Mouse (Mus musculus): ENCODE data around the gene Scin. TPM values are rescaled to one million over a fixed set of nuclear protein-coding genes. Genes with fewer than 3 reads are reported as not detected.

Gene Scin
- polyA plus RNA-seq, 1 experiment: 0.01 TPM

DNA sequence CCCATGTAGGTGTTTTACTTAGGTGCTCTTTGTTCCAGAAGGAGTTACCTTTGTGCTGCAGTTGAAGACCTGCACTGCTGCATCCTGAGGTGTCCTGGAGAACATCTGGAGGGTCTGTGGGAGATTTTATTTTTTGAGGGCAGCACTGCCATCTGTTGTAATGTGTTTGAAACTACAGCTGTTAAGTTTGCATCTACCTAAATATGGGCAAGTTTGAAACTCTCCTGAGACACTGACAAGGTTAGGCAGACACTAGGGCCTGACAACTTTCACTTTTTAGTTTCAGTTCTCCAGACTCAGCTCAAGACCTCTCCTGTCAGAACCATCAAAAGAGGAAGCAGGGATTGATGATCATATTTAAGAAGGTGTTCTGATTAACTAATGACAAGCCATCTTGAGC lies 94.0 kb downstream of the Scin start:
- no peak for TF ChIP-seq USF1 (IDR thresholded peaks at IDR 0.05; ENCODE audit: low read depth)
- no peak for TF ChIP-seq POLR2AphosphoS2 (IDR thresholded peaks at IDR 0.05; ENCODE audit: insufficient read length, low read depth)
- TF ChIP-seq MAX (IDR thresholded peaks at IDR 0.05; ENCODE audit: low read depth): no peak
- Histone ChIP-seq H3ac (ENCODE audit: control insufficient read depth, insufficient read length) (no peak overlapping the region), H3K36me3 (ENCODE audit: control insufficient read depth, insufficient read depth) (no peaks in the 10 kb centered on the region), H3K4me2 (ENCODE audit: low read depth) (no peak overlapping the region), H3K4me3 (no peak overlapping the region), H3K27me3 (ENCODE audit: control insufficient read depth, insufficient read depth, insufficient read length) (no peaks in the 10 kb centered on the region), H3K79me2 (ENCODE audit: control insufficient read depth, insufficient read depth) (peaks cover 12% of the 10 kb centered on the region)

DNA sequence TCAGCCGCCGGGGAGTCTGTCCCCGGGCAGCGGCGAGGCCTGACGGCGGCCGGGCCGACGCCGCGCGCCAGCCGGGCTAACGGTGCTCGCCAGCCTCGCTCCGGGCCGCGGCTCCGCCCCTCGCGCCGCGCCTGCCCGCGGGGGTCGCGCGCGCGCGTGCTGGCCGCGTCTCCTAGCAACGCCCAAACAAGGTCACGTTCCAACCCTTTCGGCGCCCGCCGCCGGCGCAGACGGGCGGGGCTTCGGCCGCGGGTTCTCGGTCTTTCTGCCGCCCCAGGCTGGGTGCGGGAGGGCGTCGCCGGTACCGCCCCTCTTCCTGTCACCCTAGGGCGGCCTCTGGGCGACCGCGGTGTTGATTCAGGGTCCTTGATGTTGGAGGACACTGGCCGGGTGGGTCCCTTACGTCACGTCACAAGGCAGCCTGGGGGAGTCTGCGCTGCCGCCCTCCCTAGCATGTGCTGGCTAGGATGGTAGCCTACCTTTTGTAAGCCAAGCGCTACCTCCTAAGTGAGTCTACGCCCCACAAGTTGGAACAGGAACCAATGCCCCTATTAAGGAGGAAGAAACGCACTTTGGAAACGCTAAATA lies 96.1 kb downstream of the Scin start, which contains the start of gene Arl4a:
Arl4a (minus strand) TSS at position 150 of the 588 bp plus-strand sequence.
- Histone ChIP-seq H3K79me2 (ENCODE audit: control insufficient read depth, insufficient read depth) (peaks cover 20% of the 10 kb centered on the region), H3ac (ENCODE audit: control insufficient read depth, insufficient read length) (peak within 1 kb of the TSS; percentile 53), H3K27me3 (ENCODE audit: control insufficient read depth, insufficient read depth, insufficient read length) (no peaks in the 10 kb centered on the region), H3K4me3 (peak within 1 kb of the TSS; percentile 40), H3K36me3 (ENCODE audit: control insufficient read depth, insufficient read depth) (no peaks in the 10 kb centered on the region), H3K4me2 (ENCODE audit: low read depth) (peak within 1 kb of the TSS; percentile 88)
- no peak for TF ChIP-seq REST (IDR thresholded peaks at IDR 0.05; ENCODE audit: insufficient read depth, insufficient read length)
- TF ChIP-seq MAX (IDR thresholded peaks at IDR 0.05; ENCODE audit: low read depth): no peak
- peak; percentile 19 for TF ChIP-seq POLR2AphosphoS2 (IDR thresholded peaks at IDR 0.05; ENCODE audit: insufficient read length, low read depth)
- TF ChIP-seq MYOG (IDR thresholded peaks at IDR 0.05; ENCODE audit: control insufficient read depth in 1 of 3, insufficient read depth in 1 of 3, insufficient read length in 2 of 3, low read depth in 2 of 3): peak in 1 of 3 experiments; percentile 5
- TF ChIP-seq SRF (IDR thresholded peaks at IDR 0.05; ENCODE audit: control insufficient read depth, insufficient read length, low read depth): peak; percentile 89
- TF ChIP-seq TCF12 (IDR thresholded peaks at IDR 0.05; ENCODE audit: insufficient read depth, poor library complexity, severe bottlenecking): no peak
- no peak for TF ChIP-seq CEBPB (IDR thresholded peaks at IDR 0.05; ENCODE audit: insufficient read depth, poor library complexity, severe bottlenecking)
- TF ChIP-seq E2F4 (IDR thresholded peaks at IDR 0.05; ENCODE audit: insufficient read depth): no peak
- no peak for TF ChIP-seq USF1 (IDR thresholded peaks at IDR 0.05; ENCODE audit: low read depth)
- TF ChIP-seq POLR2A (IDR thresholded peaks at IDR 0.05; ENCODE audit: insufficient read length, low read depth): no peak
- no peak for TF ChIP-seq TCF3 (IDR thresholded peaks at IDR 0.05; ENCODE audit: insufficient read length, low read depth)
- TF ChIP-seq MYOD1 (IDR thresholded peaks at IDR 0.05; ENCODE audit: control insufficient read depth in 1 of 3, insufficient read length in 2 of 3, low read depth in 2 of 3): no peak

- Histone ChIP-seq H3K4me2 (ENCODE audit: low read depth) (peak overlapping the region; percentile 64), H3ac (ENCODE audit: control insufficient read depth, insufficient read length) (peak overlapping the region; percentile 53), H3K79me2 (ENCODE audit: control insufficient read depth, insufficient read depth) (peaks cover 20% of the 10 kb centered on the region), H3K27me3 (ENCODE audit: control insufficient read depth, insufficient read depth, insufficient read length) (no peaks in the 10 kb centered on the region), H3K36me3 (ENCODE audit: control insufficient read depth, insufficient read depth) (no peaks in the 10 kb centered on the region), H3K4me3 (peak overlapping the region; percentile 40)
- TF ChIP-seq SRF (IDR thresholded peaks at IDR 0.05; ENCODE audit: control insufficient read depth, insufficient read length, low read depth) (peak; percentile 83), POLR2AphosphoS2 (IDR thresholded peaks at IDR 0.05; ENCODE audit: insufficient read length, low read depth) (peak; percentile 98), TCF3 (IDR thresholded peaks at IDR 0.05; ENCODE audit: insufficient read length, low read depth) (no peak), MYOG (IDR thresholded peaks at IDR 0.05; ENCODE audit: control insufficient read depth in 1 of 3, insufficient read depth in 1 of 3, insufficient read length in 2 of 3, low read depth in 2 of 3) (peak in 2 of 3 experiments; percentile 85 to 88), TCF12 (IDR thresholded peaks at IDR 0.05; ENCODE audit: insufficient read depth, poor library complexity, severe bottlenecking) (no peak), MYOD1 (IDR thresholded peaks at IDR 0.05; ENCODE audit: control insufficient read depth in 1 of 3, insufficient read length in 2 of 3, low read depth in 2 of 3) (peak in 2 of 3 experiments; percentile 92 to 93), POLR2A (IDR thresholded peaks at IDR 0.05; ENCODE audit: insufficient read length, low read depth) (peak; percentile 95)
Measured at GRCm38 (mm10) chr12:40037226-40037813, 96.7 kb downstream of the Scin start.

DNA sequence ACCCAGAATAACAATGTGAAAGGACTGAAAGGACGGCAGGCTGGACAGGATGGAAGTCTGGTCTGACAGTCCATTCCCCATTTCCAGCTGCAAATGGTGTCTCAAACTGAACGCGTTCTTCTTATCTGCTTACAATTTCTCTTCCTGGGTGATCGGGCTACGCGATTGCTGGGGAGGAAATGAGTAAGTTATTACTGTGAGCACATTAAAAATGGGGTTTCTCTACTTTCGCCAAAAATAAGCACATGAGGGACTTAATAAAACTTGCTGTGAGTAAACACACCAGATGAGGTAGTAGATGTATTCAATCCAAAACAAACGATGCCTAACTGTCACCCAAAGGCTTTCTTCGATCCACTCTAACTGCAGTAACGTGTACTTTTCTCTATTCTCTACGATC lies 97.4 kb downstream of the Scin start:
- H3ac ChIP-seq (ENCODE audit: control insufficient read depth, insufficient read length): peak overlapping the region; percentile 53
- H3K79me2 ChIP-seq (ENCODE audit: control insufficient read depth, insufficient read depth): peaks cover 20% of the 10 kb centered on the region
- no peak for TF ChIP-seq MAX (IDR thresholded peaks at IDR 0.05; ENCODE audit: low read depth)
- no peak for TF ChIP-seq TCF12 (IDR thresholded peaks at IDR 0.05; ENCODE audit: insufficient read depth, poor library complexity, severe bottlenecking)
- no peak for TF ChIP-seq SRF (IDR thresholded peaks at IDR 0.05; ENCODE audit: control insufficient read depth, insufficient read length, low read depth)
- TF ChIP-seq REST (IDR thresholded peaks at IDR 0.05; ENCODE audit: insufficient read depth, insufficient read length): no peak
- no peak for TF ChIP-seq TCF3 (IDR thresholded peaks at IDR 0.05; ENCODE audit: insufficient read length, low read depth)
- TF ChIP-seq MYOG (IDR thresholded peaks at IDR 0.05; ENCODE audit: control insufficient read depth in 1 of 3, insufficient read depth in 1 of 3, insufficient read length in 2 of 3, low read depth in 2 of 3): no peak
- TF ChIP-seq CEBPB (IDR thresholded peaks at IDR 0.05; ENCODE audit: insufficient read depth, poor library complexity, severe bottlenecking): no peak
- TF ChIP-seq USF1 (IDR thresholded peaks at IDR 0.05; ENCODE audit: low read depth): no peak
- TF ChIP-seq E2F4 (IDR thresholded peaks at IDR 0.05; ENCODE audit: insufficient read depth): no peak
- H3K4me2 ChIP-seq (ENCODE audit: low read depth): peak overlapping the region; percentile 64
- H3K36me3 ChIP-seq (ENCODE audit: control insufficient read depth, insufficient read depth): no peaks in the 10 kb centered on the region
- peak overlapping the region; percentile 40 for H3K4me3 ChIP-seq
- H3K27me3 ChIP-seq (ENCODE audit: control insufficient read depth, insufficient read depth, insufficient read length): no peaks in the 10 kb centered on the region

DNA sequence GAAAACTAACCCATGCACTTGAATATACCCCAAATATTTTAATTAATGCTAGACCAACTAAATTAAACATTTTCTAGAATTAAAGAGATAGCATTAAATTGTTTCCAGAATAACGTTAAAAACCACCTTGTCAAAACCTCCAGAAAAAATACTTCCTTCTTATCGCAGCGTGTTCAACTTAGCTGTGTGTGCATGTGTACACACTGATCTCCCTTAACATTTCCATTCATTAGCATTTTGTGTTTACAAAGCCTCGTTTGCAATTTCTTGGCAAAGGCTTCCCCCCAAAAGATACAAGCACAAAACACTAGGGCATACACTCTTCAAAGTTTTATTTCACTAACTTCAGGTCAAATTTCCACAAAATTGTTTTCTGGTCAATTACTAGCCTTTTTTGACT lies 98.5 kb downstream of the Scin start:
- H3K27me3 ChIP-seq (ENCODE audit: control insufficient read depth, insufficient read depth, insufficient read length): no peaks in the 10 kb centered on the region
- TF ChIP-seq TCF12 (IDR thresholded peaks at IDR 0.05; ENCODE audit: insufficient read depth, poor library complexity, severe bottlenecking) (no peak), POLR2A (IDR thresholded peaks at IDR 0.05; ENCODE audit: insufficient read length, low read depth) (no peak), E2F4 (IDR thresholded peaks at IDR 0.05; ENCODE audit: insufficient read depth) (no peak), MYOD1 (IDR thresholded peaks at IDR 0.05; ENCODE audit: control insufficient read depth in 1 of 3, insufficient read length in 2 of 3, low read depth in 2 of 3) (no peak), REST (IDR thresholded peaks at IDR 0.05; ENCODE audit: insufficient read depth, insufficient read length) (no peak), MAX (IDR thresholded peaks at IDR 0.05; ENCODE audit: low read depth) (no peak), POLR2AphosphoS2 (IDR thresholded peaks at IDR 0.05; ENCODE audit: insufficient read length, low read depth) (no peak), CEBPB (IDR thresholded peaks at IDR 0.05; ENCODE audit: insufficient read depth, poor library complexity, severe bottlenecking) (no peak), MYOG (IDR thresholded peaks at IDR 0.05; ENCODE audit: control insufficient read depth in 1 of 3, insufficient read depth in 1 of 3, insufficient read length in 2 of 3, low read depth in 2 of 3) (no peak), TCF3 (IDR thresholded peaks at IDR 0.05; ENCODE audit: insufficient read length, low read depth) (no peak), SRF (IDR thresholded peaks at IDR 0.05; ENCODE audit: control insufficient read depth, insufficient read length, low read depth) (no peak), USF1 (IDR thresholded peaks at IDR 0.05; ENCODE audit: low read depth) (no peak)
- H3K4me2 ChIP-seq (ENCODE audit: low read depth): peak overlapping the region; percentile 64
- peaks cover 20% of the 10 kb centered on the region for H3K79me2 ChIP-seq (ENCODE audit: control insufficient read depth, insufficient read depth)
- peak overlapping the region; percentile 40 for H3K4me3 ChIP-seq
- H3ac ChIP-seq (ENCODE audit: control insufficient read depth, insufficient read length): no peak overlapping the region
- H3K36me3 ChIP-seq (ENCODE audit: control insufficient read depth, insufficient read depth): no peaks in the 10 kb centered on the region

Measured in myocyte (in vitro differentiated cells).